Mouse (Mus musculus): ENCODE measurements around the gene Mpped2. TPM values are rescaled to one million over a fixed set of nuclear protein-coding genes. Genes with fewer than 3 reads are reported as not detected.

Gene Mpped2
- polyA plus RNA-seq, 1 experiment: not detected

- no peaks in the 10 kb centered on the region for H3K79me2 ChIP-seq (ENCODE audit: control insufficient read depth, insufficient read depth)
- H3K27me3 ChIP-seq (ENCODE audit: control insufficient read depth, insufficient read depth, insufficient read length): no peaks in the 10 kb centered on the region
- TF ChIP-seq CEBPB (IDR thresholded peaks at IDR 0.05; ENCODE audit: insufficient read depth, poor library complexity, severe bottlenecking) (no peak), USF1 (IDR thresholded peaks at IDR 0.05; ENCODE audit: low read depth) (no peak), POLR2AphosphoS2 (IDR thresholded peaks at IDR 0.05; ENCODE audit: insufficient read length, low read depth) (no peak), MYOD1 (IDR thresholded peaks at IDR 0.05; ENCODE audit: control insufficient read depth in 1 of 3, insufficient read length in 2 of 3, low read depth in 2 of 3) (no peak), REST (IDR thresholded peaks at IDR 0.05; ENCODE audit: insufficient read depth, insufficient read length) (no peak)
- H3K4me3 ChIP-seq: no peak overlapping the region
- H3ac ChIP-seq (ENCODE audit: control insufficient read depth, insufficient read length): no peak overlapping the region
- no peak overlapping the region for H3K4me2 ChIP-seq (ENCODE audit: low read depth)
- H3K36me3 ChIP-seq (ENCODE audit: control insufficient read depth, insufficient read depth): no peaks in the 10 kb centered on the region
Measured at GRCm38 (mm10) chr2:106652741-106653140, 40.3 kb upstream of the Mpped2 start.

DNA sequence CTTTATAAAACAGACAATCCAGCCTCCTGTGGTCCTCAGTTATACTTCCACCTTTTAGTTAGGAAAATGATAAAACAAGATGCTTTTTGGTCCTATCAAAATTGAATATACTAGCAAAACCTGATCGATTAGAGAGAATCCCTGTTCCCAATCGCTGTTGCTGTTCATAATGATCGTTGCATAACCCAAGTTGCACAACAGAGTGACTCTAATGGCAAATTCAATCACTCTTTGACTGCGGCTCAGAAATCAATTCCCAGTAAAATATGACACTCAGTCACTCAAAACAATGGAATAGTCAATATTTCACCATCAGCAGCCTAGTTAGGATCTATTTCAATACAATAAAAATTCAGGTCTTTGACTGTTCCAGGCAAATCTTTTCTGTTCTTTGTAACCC lies 39.8 kb upstream of the Mpped2 start:
- H3ac ChIP-seq (ENCODE audit: control insufficient read depth, insufficient read length): no peak overlapping the region
- no peak overlapping the region for H3K4me2 ChIP-seq (ENCODE audit: low read depth)
- H3K36me3 ChIP-seq (ENCODE audit: control insufficient read depth, insufficient read depth): no peaks in the 10 kb centered on the region
- no peak for TF ChIP-seq REST (IDR thresholded peaks at IDR 0.05; ENCODE audit: insufficient read depth, insufficient read length)
- TF ChIP-seq MYOG (IDR thresholded peaks at IDR 0.05; ENCODE audit: control insufficient read depth in 1 of 3, insufficient read depth in 1 of 3, insufficient read length in 2 of 3, low read depth in 2 of 3): no peak
- TF ChIP-seq TCF3 (IDR thresholded peaks at IDR 0.05; ENCODE audit: insufficient read length, low read depth): no peak
- TF ChIP-seq TCF12 (IDR thresholded peaks at IDR 0.05; ENCODE audit: insufficient read depth, poor library complexity, severe bottlenecking): no peak
- no peak for TF ChIP-seq MYOD1 (IDR thresholded peaks at IDR 0.05; ENCODE audit: control insufficient read depth in 1 of 3, insufficient read length in 2 of 3, low read depth in 2 of 3)
- no peak for TF ChIP-seq SRF (IDR thresholded peaks at IDR 0.05; ENCODE audit: control insufficient read depth, insufficient read length, low read depth)
- TF ChIP-seq USF1 (IDR thresholded peaks at IDR 0.05; ENCODE audit: low read depth): no peak
- TF ChIP-seq POLR2A (IDR thresholded peaks at IDR 0.05; ENCODE audit: insufficient read length, low read depth): no peak
- TF ChIP-seq CEBPB (IDR thresholded peaks at IDR 0.05; ENCODE audit: insufficient read depth, poor library complexity, severe bottlenecking): no peak
- no peak for TF ChIP-seq E2F4 (IDR thresholded peaks at IDR 0.05; ENCODE audit: insufficient read depth)
- TF ChIP-seq MAX (IDR thresholded peaks at IDR 0.05; ENCODE audit: low read depth): no peak
- no peak for TF ChIP-seq POLR2AphosphoS2 (IDR thresholded peaks at IDR 0.05; ENCODE audit: insufficient read length, low read depth)
- no peaks in the 10 kb centered on the region for H3K79me2 ChIP-seq (ENCODE audit: control insufficient read depth, insufficient read depth)
- H3K27me3 ChIP-seq (ENCODE audit: control insufficient read depth, insufficient read depth, insufficient read length): no peaks in the 10 kb centered on the region
- H3K4me3 ChIP-seq: no peak overlapping the region

DNA sequence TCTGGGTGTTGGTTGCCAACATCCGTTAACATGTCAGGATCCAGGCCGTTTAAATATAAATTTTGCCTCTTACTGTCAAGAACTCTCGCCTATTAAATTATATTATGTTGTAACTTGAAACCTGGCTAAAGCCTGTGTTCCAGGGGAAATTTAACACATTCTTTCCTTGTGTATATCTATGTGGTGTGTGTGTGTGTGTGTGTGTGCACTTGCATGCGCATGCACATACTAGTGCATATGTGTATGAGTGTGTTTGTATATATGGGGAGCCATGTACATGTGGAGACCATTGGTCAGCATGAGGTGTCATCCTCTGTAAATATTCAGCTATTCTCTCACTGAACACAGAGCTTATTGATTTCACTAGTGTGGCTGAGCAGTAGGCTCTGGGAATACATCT lies 37.8 kb upstream of the Mpped2 start:
- H3K36me3 ChIP-seq (ENCODE audit: control insufficient read depth, insufficient read depth): no peaks in the 10 kb centered on the region
- H3K27me3 ChIP-seq (ENCODE audit: control insufficient read depth, insufficient read depth, insufficient read length): no peaks in the 10 kb centered on the region
- H3K4me2 ChIP-seq (ENCODE audit: low read depth): no peak overlapping the region
- no peak for TF ChIP-seq POLR2A (IDR thresholded peaks at IDR 0.05; ENCODE audit: insufficient read length, low read depth)
- TF ChIP-seq E2F4 (IDR thresholded peaks at IDR 0.05; ENCODE audit: insufficient read depth): no peak
- no peak for TF ChIP-seq USF1 (IDR thresholded peaks at IDR 0.05; ENCODE audit: low read depth)
- no peak overlapping the region for H3K4me3 ChIP-seq
- no peak overlapping the region for H3ac ChIP-seq (ENCODE audit: control insufficient read depth, insufficient read length)
- H3K79me2 ChIP-seq (ENCODE audit: control insufficient read depth, insufficient read depth): no peaks in the 10 kb centered on the region

DNA sequence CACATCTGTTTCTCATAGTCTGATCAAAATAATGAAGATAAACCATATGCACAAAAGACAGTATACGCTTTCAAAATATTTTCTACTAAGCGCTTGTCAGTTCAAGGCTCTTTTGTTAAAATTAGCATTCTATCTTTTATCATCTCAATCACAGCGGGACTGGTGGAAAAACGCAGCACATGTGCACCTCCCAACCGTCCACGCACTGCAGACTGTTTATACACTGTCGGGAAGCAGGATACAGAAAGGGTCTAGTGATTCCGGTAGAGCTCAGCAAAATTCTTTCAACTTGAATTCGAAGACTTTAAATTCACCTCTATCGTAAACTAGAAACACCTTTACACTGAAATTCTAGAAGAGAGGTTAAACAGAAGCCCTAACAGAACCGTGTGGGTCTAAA lies 27.8 kb upstream of the Mpped2 start:
- Histone ChIP-seq H3K4me2 (ENCODE audit: low read depth) (no peak overlapping the region), H3K36me3 (ENCODE audit: control insufficient read depth, insufficient read depth) (no peaks in the 10 kb centered on the region), H3K79me2 (ENCODE audit: control insufficient read depth, insufficient read depth) (no peaks in the 10 kb centered on the region), H3K27me3 (ENCODE audit: control insufficient read depth, insufficient read depth, insufficient read length) (no peaks in the 10 kb centered on the region), H3ac (ENCODE audit: control insufficient read depth, insufficient read length) (no peak overlapping the region), H3K4me3 (no peak overlapping the region)
- TF ChIP-seq TCF12 (IDR thresholded peaks at IDR 0.05; ENCODE audit: insufficient read depth, poor library complexity, severe bottlenecking): no peak
- no peak for TF ChIP-seq USF1 (IDR thresholded peaks at IDR 0.05; ENCODE audit: low read depth)
- TF ChIP-seq POLR2A (IDR thresholded peaks at IDR 0.05; ENCODE audit: insufficient read length, low read depth): no peak

GRCm38 (mm10) chr2:106674319-106674718 lies 18.8 kb upstream of the Mpped2 start:
- no peaks in the 10 kb centered on the region for H3K27me3 ChIP-seq (ENCODE audit: control insufficient read depth, insufficient read depth, insufficient read length)
- H3K36me3 ChIP-seq (ENCODE audit: control insufficient read depth, insufficient read depth): no peaks in the 10 kb centered on the region
- H3K79me2 ChIP-seq (ENCODE audit: control insufficient read depth, insufficient read depth): no peaks in the 10 kb centered on the region

More at GRCm38 (mm10) chr2:106674319-106674718, 18.8 kb upstream of the Mpped2 start:
- TF ChIP-seq TCF12 (IDR thresholded peaks at IDR 0.05; ENCODE audit: insufficient read depth, poor library complexity, severe bottlenecking) (no peak), POLR2A (IDR thresholded peaks at IDR 0.05; ENCODE audit: insufficient read length, low read depth) (no peak), CEBPB (IDR thresholded peaks at IDR 0.05; ENCODE audit: insufficient read depth, poor library complexity, severe bottlenecking) (no peak), MYOG (IDR thresholded peaks at IDR 0.05; ENCODE audit: control insufficient read depth in 1 of 3, insufficient read depth in 1 of 3, insufficient read length in 2 of 3, low read depth in 2 of 3) (no peak), REST (IDR thresholded peaks at IDR 0.05; ENCODE audit: insufficient read depth, insufficient read length) (no peak), USF1 (IDR thresholded peaks at IDR 0.05; ENCODE audit: low read depth) (no peak), TCF3 (IDR thresholded peaks at IDR 0.05; ENCODE audit: insufficient read length, low read depth) (no peak), POLR2AphosphoS2 (IDR thresholded peaks at IDR 0.05; ENCODE audit: insufficient read length, low read depth) (no peak), MAX (IDR thresholded peaks at IDR 0.05; ENCODE audit: low read depth) (no peak)
- no peak overlapping the region for H3K4me2 ChIP-seq (ENCODE audit: low read depth)
- H3ac ChIP-seq (ENCODE audit: control insufficient read depth, insufficient read length): no peak overlapping the region
- H3K4me3 ChIP-seq: no peak overlapping the region

Measured in myocyte (in vitro differentiated cells).